Mouse (Mus musculus) hindbrain, embryonic 10.5 days (tissue): ENCODE results near the gene Olfr157. TPM values are rescaled to one million over a fixed set of nuclear protein-coding genes. Genes with fewer than 3 reads are reported as not detected.
"Not testable (repeated sequence)": the region's sequence is repeated elsewhere in the genome, so short reads cannot be mapped to it uniquely, and the experiment has no call there.

Experiments used
- DNase-seq: peaks from one replicate; pipeline ENCODE4 v3.0.0-alpha.2; 2017; ENCODE audit warnings: low spot score
- H3K27ac ChIP-seq: fragments of 300-500 bp; sonication (generic); 2 replicates; pipeline ENCODE4 v1.5.1; 2016; ENCODE audit warnings: mild to moderate bottlenecking, moderate library complexity
- H3K27me3 ChIP-seq: fragments of 300-500 bp; sonication (generic); 2 replicates; pipeline ENCODE4 v1.6.1; 2016; ENCODE audit warnings: mild to moderate bottlenecking; ENCODE audit not compliant: poor library complexity, insufficient read depth, severe bottlenecking
- H3K36me3 ChIP-seq: fragments of 300-500 bp; sonication (generic); 2 replicates; pipeline ENCODE4 v1.6.1; 2016; ENCODE audit warnings: mild to moderate bottlenecking, moderate library complexity
- H3K4me1 ChIP-seq: fragments of 300-500 bp; sonication (generic); replicated peaks from 2 replicates; pipeline ENCODE4 v1.6.1; 2016; ENCODE audit warnings: mild to moderate bottlenecking
- H3K4me3 ChIP-seq: fragments of 300-500 bp; sonication (generic); 2 replicates; pipeline ENCODE4 v1.5.1; 2016; ENCODE audit warnings: mild to moderate bottlenecking, moderate library complexity
- H3K9me3 ChIP-seq: fragments of 300-500 bp; sonication (generic); 2 replicates; pipeline ENCODE4 v1.6.1; 2016; ENCODE audit warnings: mild to moderate bottlenecking, moderate library complexity
- WGBS: fragments of 180-500 bp; shearing (Covaris S2); methylation state at CpG from one replicate; pipeline ENCODE4 v1.1.7; 2016; 5-methylcytosine and 5-hydroxymethylcytosine counted together
- polyA plus RNA-seq: library from polyadenylated mRNA; unstranded; fragments of >200 nt; fragmentation: Nextera tagmentation; extraction: Ambion mirVana; gene quantifications from 2 replicates; pipeline ENCODE4 v1.2.1, GENCODE M21; 2016

Gene Olfr157
- polyA plus RNA-seq, 1 experiment from 2014 or later: not detected

GRCm38 (mm10) chr4:43854101-43854500 is 14.1 kb upstream of the Olfr157 start:
- Histone ChIP-seq H3K4me3 (no peak overlapping the region), H3K27me3 (no peaks in the 10 kb centered on the region), H3K27ac (no peak overlapping the region), H3K36me3 (no peaks in the 10 kb centered on the region), H3K4me1 (no peaks in the 10 kb centered on the region), H3K9me3 (no peaks in the 10 kb centered on the region)
- 78% methylated on average over 8 of the region's 8 CpGs for WGBS
- no peak for DNase-seq

GRCm38 (mm10) chr4:43851265-43851664 is 11.3 kb upstream of the Olfr157 start, which contains the start of gene Olfr155:
Olfr155 (plus strand) TSS chr4:43851565.
- H3K36me3 ChIP-seq: no peaks in the 10 kb centered on the region
- no peak for DNase-seq
- WGBS: 84% methylated on average over 6 of the region's 6 CpGs

GRCm38 (mm10) chr4:43838326-43838725 is 1.7 kb downstream of the Olfr157 start:
- DNase-seq: no peak
- 79% methylated on average over 3 of the region's 3 CpGs for WGBS
- Histone ChIP-seq H3K4me3 (no peak overlapping the region), H3K4me1 (no peaks in the 10 kb centered on the region), H3K27me3 (no peaks in the 10 kb centered on the region), H3K27ac (no peak overlapping the region), H3K36me3 (no peaks in the 10 kb centered on the region), H3K9me3 (peaks cover 5% of the 10 kb centered on the region; the same call in 1 of the 2 replicates)

More at GRCm38 (mm10) chr4:43851265-43851664, 11.3 kb upstream of the Olfr157 start, which contains the start of gene Olfr155:
- H3K9me3 ChIP-seq: no peaks in the 10 kb centered on the region
- H3K4me1 ChIP-seq: no peaks in the 10 kb centered on the region
- no peak within 1 kb of the TSS for H3K27ac ChIP-seq
- no peak within 1 kb of the TSS for H3K4me3 ChIP-seq
- H3K27me3 ChIP-seq: no peaks in the 10 kb centered on the region

- no peaks in the 10 kb centered on the region for H3K9me3 ChIP-seq
- no peaks in the 10 kb centered on the region for H3K27me3 ChIP-seq
- 74% methylated on average over 4 of the region's 4 CpGs for WGBS
- no peaks in the 10 kb centered on the region for H3K36me3 ChIP-seq
- H3K4me3 ChIP-seq: no peak overlapping the region
- H3K4me1 ChIP-seq: no peaks in the 10 kb centered on the region
- DNase-seq: no peak
- no peak overlapping the region for H3K27ac ChIP-seq
Observed at GRCm38 (mm10) chr4:43834749-43835148, 5.3 kb downstream of the Olfr157 start.

- no peaks in the 10 kb centered on the region for H3K4me1 ChIP-seq
- no peak overlapping the region for H3K4me3 ChIP-seq
- WGBS: 75% methylated on average over 5 of the region's 5 CpGs
- no peaks in the 10 kb centered on the region for H3K27me3 ChIP-seq
- H3K27ac ChIP-seq: no peak overlapping the region
- no peak for DNase-seq
- H3K9me3 ChIP-seq: no peaks in the 10 kb centered on the region
- H3K36me3 ChIP-seq: no peaks in the 10 kb centered on the region
Observed at GRCm38 (mm10) chr4:43833752-43834151, 6.2 kb downstream of the Olfr157 start.

GRCm38 (mm10) chr4:43832031-43832430 is 8.0 kb downstream of the Olfr157 start:
- DNase-seq: no peak
- no peak overlapping the region for H3K27ac ChIP-seq
- H3K9me3 ChIP-seq: no peaks in the 10 kb centered on the region
- no peaks in the 10 kb centered on the region for H3K36me3 ChIP-seq
- no peak overlapping the region for H3K4me3 ChIP-seq
- WGBS: 72% methylated on average over 5 of the region's 5 CpGs
- no peaks in the 10 kb centered on the region for H3K27me3 ChIP-seq
- no peaks in the 10 kb centered on the region for H3K4me1 ChIP-seq

GRCm38 (mm10) chr4:43828806-43829205 is 11.2 kb downstream of the Olfr157 start:
- Histone ChIP-seq H3K4me1 (peaks cover 6% of the 10 kb centered on the region; the same call in 1 of the 2 replicates), H3K27me3 (no peaks in the 10 kb centered on the region), H3K4me3 (no peak overlapping the region), H3K9me3 (no peaks in the 10 kb centered on the region), H3K27ac (no peak overlapping the region), H3K36me3 (no peaks in the 10 kb centered on the region)
- DNase-seq: no peak
- WGBS: 93% methylated on average over 4 of the region's 4 CpGs

- peak; percentile 28 for DNase-seq
- Histone ChIP-seq H3K4me1 (peaks cover 10% of the 10 kb centered on the region; the same call in 1 of the 2 replicates), H3K9me3 (no peaks in the 10 kb centered on the region), H3K27ac (no peak within 1 kb of the TSS), H3K36me3 (no peaks in the 10 kb centered on the region), H3K27me3 (no peaks in the 10 kb centered on the region), H3K4me3 (no peak within 1 kb of the TSS)
- 12% methylated on average over 7 of the region's 7 CpGs for WGBS
Observed at GRCm38 (mm10) chr4:43823845-43824337, 16.1 kb downstream of the Olfr157 start, which contains the start of gene Olfr156. Olfr156 (minus strand) TSS chr4:43823895.

- no peak for DNase-seq
- Histone ChIP-seq H3K4me3 (no peak overlapping the region), H3K4me1 (peaks cover 10% of the 10 kb centered on the region; the same call in 1 of the 2 replicates), H3K27ac (no peak overlapping the region), H3K9me3 (no peaks in the 10 kb centered on the region), H3K27me3 (no peaks in the 10 kb centered on the region), H3K36me3 (no peaks in the 10 kb centered on the region)
- 88% methylated on average over 13 of the region's 13 CpGs for WGBS
Observed at GRCm38 (mm10) chr4:43822896-43823550, 17.0 kb downstream of the Olfr157 start.

GRCm38 (mm10) chr4:43798936-43799335 is 41.1 kb downstream of the Olfr157 start:
- no peak overlapping the region for H3K4me3 ChIP-seq
- no peak for DNase-seq
- H3K36me3 ChIP-seq: no peaks in the 10 kb centered on the region
- H3K9me3 ChIP-seq: peaks cover 8% of the 10 kb centered on the region; the same call in 1 of the 2 replicates
- no peaks in the 10 kb centered on the region for H3K27me3 ChIP-seq
- H3K4me1 ChIP-seq: no peaks in the 10 kb centered on the region
- H3K27ac ChIP-seq: no peak overlapping the region
- 84% methylated on average over 7 of the region's 7 CpGs for WGBS

- 88% methylated on average over 5 of the region's 5 CpGs for WGBS
- DNase-seq, H3K4me1 ChIP-seq, H3K9me3 ChIP-seq, H3K27me3 ChIP-seq, H3K36me3 ChIP-seq, H3K4me3 ChIP-seq, H3K27ac ChIP-seq: not testable (repeated sequence)
Observed at GRCm38 (mm10) chr4:43795844-43796243, 44.2 kb downstream of the Olfr157 start.

- Histone ChIP-seq H3K4me3 (no peak overlapping the region), H3K27ac (no peak overlapping the region), H3K36me3 (no peaks in the 10 kb centered on the region), H3K9me3 (no peaks in the 10 kb centered on the region), H3K27me3 (no peaks in the 10 kb centered on the region), H3K4me1 (no peaks in the 10 kb centered on the region)
- no peak for DNase-seq
- WGBS: 77% methylated on average over 6 of the region's 6 CpGs
Observed at GRCm38 (mm10) chr4:43795296-43795695, 44.7 kb downstream of the Olfr157 start.
